Mouse (Mus musculus) embryonic fibroblast, embryonic 13.5 days (primary cell): ENCODE data around the gene Mink1.

ENCODE experiments used
- CTCF ChIP-seq: IDR thresholded peaks from 2 replicates; pipeline ENCODE4 v1.5.1; 2011; ENCODE audit warnings: mild to moderate bottlenecking, control low read depth, low read length, moderate library complexity, borderline replicate concordance; ENCODE audit not compliant: insufficient read depth
- POLR2A ChIP-seq: IDR thresholded peaks from 2 replicates; pipeline ENCODE4 v1.6.1; 2011; ENCODE audit warnings: low read depth, mild to moderate bottlenecking, control low read depth, low read length, moderate library complexity

- no peak for TF ChIP-seq POLR2A
- TF ChIP-seq CTCF: no peak
These were observed 44.0 kb downstream of the Mink1 start for GRCm38 (mm10) chr11:70606717-70607116.
